Mouse (Mus musculus) intestine, embryonic 15.5 days (tissue): ENCODE results near the gene Hba-a1. TPM values are rescaled to one million over a fixed set of nuclear protein-coding genes. Genes with fewer than 3 reads are reported as not detected.

Experiments used
- ATAC-seq: fragments of 200-750 bp; cut with Nextera tagmentation; 2 replicates; pipeline ENCODE4 v1.8.0; 2017; ENCODE audit warnings: moderate TSS enrichment, moderate library complexity
- H3K27ac ChIP-seq: fragments of 300-500 bp; sonication (generic); 2 replicates; pipeline ENCODE4 v1.5.1; 2015; ENCODE audit warnings: mild to moderate bottlenecking, inconsistent platforms
- H3K27me3 ChIP-seq: fragments of 300-500 bp; sonication (generic); replicated peaks from 2 replicates; pipeline ENCODE4 v1.6.1; 2015; ENCODE audit warnings: inconsistent platforms
- H3K36me3 ChIP-seq: fragments of 300-500 bp; sonication (generic); 2 replicates; pipeline ENCODE4 v1.6.1; 2015; ENCODE audit warnings: inconsistent platforms
- H3K4me1 ChIP-seq: fragments of 300-500 bp; sonication (generic); replicated peaks from 2 replicates; pipeline ENCODE4 v1.6.1; 2015; ENCODE audit warnings: inconsistent platforms
- H3K4me2 ChIP-seq: fragments of 300-500 bp; sonication (generic); replicated peaks from 2 replicates; pipeline ENCODE4 v1.6.1; 2015; ENCODE audit warnings: mild to moderate bottlenecking, inconsistent platforms
- H3K4me3 ChIP-seq: fragments of 300-500 bp; sonication (generic); replicated peaks from 2 replicates; pipeline ENCODE4 v1.5.1; 2015; ENCODE audit warnings: inconsistent platforms
- H3K9ac ChIP-seq: fragments of 300-500 bp; sonication (generic); 2 replicates; pipeline ENCODE4 v1.6.1; 2015; ENCODE audit warnings: inconsistent platforms
- H3K9me3 ChIP-seq: fragments of 300-500 bp; sonication (generic); 2 replicates; pipeline ENCODE4 v1.6.1; 2016; ENCODE audit warnings: inconsistent platforms
- WGBS: fragments of 180-500 bp; shearing (Covaris S2); methylation state at CpG from one replicate; pipeline ENCODE4 v1.1.7; 2015; 5-methylcytosine and 5-hydroxymethylcytosine counted together
- polyA plus RNA-seq: library from polyadenylated mRNA; unstranded; fragments of >200 nt; fragmentation: Nextera tagmentation; extraction: Ambion mirVana; gene quantifications from 2 replicates; pipeline ENCODE4 v1.2.1, GENCODE M21; 2015

Gene Hba-a1
- polyA plus RNA-seq, 1 experiment from 2014 or later: 4,064 TPM

- peaks cover 11% of the 10 kb centered on the region; the same call in 1 of the 2 replicates for H3K27me3 ChIP-seq
- H3K4me1 ChIP-seq: no peaks in the 10 kb centered on the region
- peak overlapping the region; percentile 50 for H3K4me2 ChIP-seq
- no peaks in the 10 kb centered on the region for H3K36me3 ChIP-seq
- H3K4me3 ChIP-seq: no peak overlapping the region
- peak; percentile 29; the same call in 1 of the 2 replicates for ATAC-seq
- 47% methylated on average over 15 of the region's 17 CpGs for WGBS
- no peaks in the 10 kb centered on the region for H3K9me3 ChIP-seq
- no peak overlapping the region for H3K9ac ChIP-seq
- no peak overlapping the region for H3K27ac ChIP-seq
These were observed 17.3 kb downstream of the Hba-a1 start for GRCm38 (mm10) chr11:32300279-32301267.

- no peak overlapping the region for H3K9ac ChIP-seq
- no peaks in the 10 kb centered on the region for H3K9me3 ChIP-seq
- peaks cover 11% of the 10 kb centered on the region; the same call in 1 of the 2 replicates for H3K27me3 ChIP-seq
- H3K36me3 ChIP-seq: no peaks in the 10 kb centered on the region
- no peak overlapping the region for H3K4me3 ChIP-seq
- no peak overlapping the region for H3K27ac ChIP-seq
- 76% methylated on average over 1 of the region's 1 CpGs for WGBS
- ATAC-seq: no peak
- H3K4me1 ChIP-seq: no peaks in the 10 kb centered on the region
- H3K4me2 ChIP-seq: no peak overlapping the region
These were observed 18.2 kb downstream of the Hba-a1 start for GRCm38 (mm10) chr11:32301506-32301905.

GRCm38 (mm10) chr11:32302824-32303419 is 19.6 kb downstream of the Hba-a1 start:
- WGBS: 35% methylated on average over 2 of the region's 2 CpGs

GRCm38 (mm10) chr11:32303455-32303854 is 20.1 kb downstream of the Hba-a1 start:
- H3K36me3 ChIP-seq: no peaks in the 10 kb centered on the region
- no peak overlapping the region for H3K27ac ChIP-seq
- no peaks in the 10 kb centered on the region for H3K4me1 ChIP-seq
- H3K9me3 ChIP-seq: no peaks in the 10 kb centered on the region
- H3K27me3 ChIP-seq: peaks cover 11% of the 10 kb centered on the region; the same call in 1 of the 2 replicates
- 73% methylated on average over 1 of the region's 1 CpGs for WGBS
- H3K4me3 ChIP-seq: no peak overlapping the region
- H3K9ac ChIP-seq: no peak overlapping the region
- no peak overlapping the region for H3K4me2 ChIP-seq
- ATAC-seq: no peak

More at GRCm38 (mm10) chr11:32302824-32303419, 19.6 kb downstream of the Hba-a1 start:
- no peak for ATAC-seq
- H3K4me1 ChIP-seq: no peaks in the 10 kb centered on the region
- no peaks in the 10 kb centered on the region for H3K9me3 ChIP-seq
- no peak overlapping the region for H3K27ac ChIP-seq
- no peak overlapping the region for H3K9ac ChIP-seq
- no peaks in the 10 kb centered on the region for H3K36me3 ChIP-seq
- H3K27me3 ChIP-seq: peaks cover 11% of the 10 kb centered on the region; the same call in 1 of the 2 replicates
- H3K4me2 ChIP-seq: no peak overlapping the region
- H3K4me3 ChIP-seq: no peak overlapping the region

GRCm38 (mm10) chr11:32307006-32307405 is 23.7 kb downstream of the Hba-a1 start:
- Histone ChIP-seq H3K27me3 (no peaks in the 10 kb centered on the region), H3K9ac (no peak overlapping the region), H3K4me1 (no peaks in the 10 kb centered on the region), H3K27ac (no peak overlapping the region), H3K4me3 (no peak overlapping the region), H3K36me3 (no peaks in the 10 kb centered on the region), H3K4me2 (no peak overlapping the region), H3K9me3 (no peaks in the 10 kb centered on the region)
- 86% methylated on average over 1 of the region's 1 CpGs for WGBS
- ATAC-seq: no peak

GRCm38 (mm10) chr11:32309446-32309845 is 26.1 kb downstream of the Hba-a1 start:
- no peak for ATAC-seq
- H3K9me3 ChIP-seq: no peaks in the 10 kb centered on the region
- no peak overlapping the region for H3K4me3 ChIP-seq
- no peak overlapping the region for H3K9ac ChIP-seq
- H3K4me1 ChIP-seq: no peaks in the 10 kb centered on the region
- H3K36me3 ChIP-seq: no peaks in the 10 kb centered on the region
- no peak overlapping the region for H3K4me2 ChIP-seq
- no peak overlapping the region for H3K27ac ChIP-seq
- no peaks in the 10 kb centered on the region for H3K27me3 ChIP-seq
- WGBS: 62% methylated on average over 4 of the region's 4 CpGs

- no peak overlapping the region for H3K27ac ChIP-seq
- H3K4me1 ChIP-seq: no peaks in the 10 kb centered on the region
- ATAC-seq: no peak
- H3K9ac ChIP-seq: no peak overlapping the region
- no peaks in the 10 kb centered on the region for H3K36me3 ChIP-seq
- H3K27me3 ChIP-seq: no peaks in the 10 kb centered on the region
- no peak overlapping the region for H3K4me3 ChIP-seq
- H3K9me3 ChIP-seq: no peaks in the 10 kb centered on the region
- 80% methylated on average over 3 of the region's 3 CpGs for WGBS
- H3K4me2 ChIP-seq: no peak overlapping the region
These were observed 26.6 kb downstream of the Hba-a1 start for GRCm38 (mm10) chr11:32309928-32310327.

- Histone ChIP-seq H3K4me1 (no peaks in the 10 kb centered on the region), H3K27ac (no peak overlapping the region)
- 81% methylated on average over 3 of the region's 3 CpGs for WGBS
These were observed 32.7 kb downstream of the Hba-a1 start for GRCm38 (mm10) chr11:32316009-32316408.

GRCm38 (mm10) chr11:32320507-32321195 is 37.3 kb downstream of the Hba-a1 start:
- Histone ChIP-seq H3K4me2 (no peak overlapping the region), H3K4me1 (no peaks in the 10 kb centered on the region), H3K36me3 (no peaks in the 10 kb centered on the region), H3K9ac (no peak overlapping the region), H3K27ac (no peak overlapping the region), H3K27me3 (no peaks in the 10 kb centered on the region), H3K9me3 (no peaks in the 10 kb centered on the region), H3K4me3 (no peak overlapping the region)
- WGBS: 68% methylated on average over 11 of the region's 11 CpGs
- no peak for ATAC-seq

More at GRCm38 (mm10) chr11:32316009-32316408, 32.7 kb downstream of the Hba-a1 start:
- Histone ChIP-seq H3K36me3 (no peaks in the 10 kb centered on the region), H3K4me2 (no peak overlapping the region), H3K9me3 (no peaks in the 10 kb centered on the region), H3K9ac (no peak overlapping the region), H3K27me3 (no peaks in the 10 kb centered on the region), H3K4me3 (no peak overlapping the region)
- ATAC-seq: no peak

- Histone ChIP-seq H3K4me3 (no peak overlapping the region), H3K9ac (no peak overlapping the region), H3K36me3 (no peaks in the 10 kb centered on the region), H3K4me2 (no peak overlapping the region), H3K27ac (no peak overlapping the region), H3K27me3 (no peaks in the 10 kb centered on the region), H3K9me3 (no peaks in the 10 kb centered on the region), H3K4me1 (no peaks in the 10 kb centered on the region)
- WGBS: 39% methylated on average over 8 of the region's 8 CpGs
- peak; percentile 23; the same call in 1 of the 2 replicates for ATAC-seq
These were observed 37.9 kb downstream of the Hba-a1 start for GRCm38 (mm10) chr11:32321196-32321565.

- Histone ChIP-seq H3K9me3 (no peaks in the 10 kb centered on the region), H3K36me3 (no peaks in the 10 kb centered on the region), H3K27me3 (no peaks in the 10 kb centered on the region), H3K4me1 (no peaks in the 10 kb centered on the region), H3K27ac (no peak overlapping the region), H3K9ac (no peak overlapping the region), H3K4me2 (peak overlapping the region; percentile 55), H3K4me3 (peak overlapping the region; percentile 20; the same call in 1 of the 2 replicates)
- ATAC-seq: peak; percentile 90
- 12% methylated on average over 15 of the region's 15 CpGs for WGBS
These were observed 41.3 kb downstream of the Hba-a1 start for GRCm38 (mm10) chr11:32324609-32325008.

- Histone ChIP-seq H3K4me3 (no peak overlapping the region), H3K4me1 (0 out of 2 replicates have a peak, but pooled peaks cover 9% of the 10 kb centered on the region), H3K27ac (0 out of 2 replicates have a peak overlapping the region, but pooled peaks have one; percentile 13), H3K9ac (no peak overlapping the region), H3K36me3 (no peaks in the 10 kb centered on the region), H3K27me3 (no peaks in the 10 kb centered on the region), H3K4me2 (no peak overlapping the region), H3K9me3 (no peaks in the 10 kb centered on the region)
- WGBS: 60% methylated on average over 6 of the region's 6 CpGs
- 0 out of 2 replicates have a peak, but pooled peaks have one; percentile 55 for ATAC-seq
These were observed 47.8 kb downstream of the Hba-a1 start for GRCm38 (mm10) chr11:32331075-32331474.
